ENCODE assay signal across 12 mouse cellular contexts in the genomic region with DNA sequence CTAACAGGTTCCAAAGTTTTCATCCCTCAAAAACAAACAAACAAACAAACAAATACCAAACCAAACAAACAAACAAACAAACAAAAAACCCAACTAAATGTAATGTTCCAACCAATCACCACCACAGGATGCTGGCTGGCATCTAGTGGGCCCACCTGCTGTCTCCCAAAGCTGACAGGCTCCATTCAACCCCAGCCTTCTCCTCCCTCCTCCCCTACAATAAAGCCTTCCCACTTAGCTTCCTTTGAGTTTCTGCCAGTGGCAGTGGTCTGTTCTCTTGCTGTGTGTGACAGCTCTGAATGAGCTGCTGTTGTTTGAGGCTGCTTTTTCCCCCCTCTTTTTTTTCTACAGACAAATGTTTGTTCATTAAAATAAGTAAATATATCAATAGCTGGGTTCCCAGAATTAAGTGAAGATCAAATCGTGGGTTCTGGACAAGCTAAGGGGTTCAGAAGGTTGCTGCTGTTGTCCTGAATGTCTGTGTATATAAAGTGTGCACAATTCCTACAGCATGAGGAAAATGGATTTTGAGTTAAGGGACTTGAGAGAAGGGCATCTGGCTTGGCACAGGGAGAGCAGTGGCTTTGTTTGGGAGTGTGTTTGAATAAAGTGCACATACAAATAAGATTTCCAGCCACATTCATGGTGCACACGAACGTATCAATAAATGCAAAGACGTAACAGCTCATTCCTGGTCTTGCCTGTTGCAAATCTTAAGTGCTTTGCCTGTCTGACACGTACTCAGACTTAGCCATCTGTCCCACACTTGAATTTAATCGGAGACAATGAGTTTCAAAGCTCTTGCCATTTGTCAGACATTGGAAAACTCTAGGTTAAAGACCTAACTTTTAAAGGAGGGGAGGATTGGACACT. TPM values are rescaled to one million over a fixed set of nuclear protein-coding genes. Genes with fewer than 3 reads are reported as not detected.
DNase-seq lines count a peak whose midpoint lies in the region; ATAC-seq lines count a peak whose summit lies in the region.
"Had no signal": no experiment of that assay in that cellular context is flagged by ENCODE, and none has a peak within 500 bp of the region (broad histone marks: within the 10 kb centered on the region; RNA-seq: fewer than 3 reads in every experiment).

No protein-coding gene starts in this region.

- H3K9me3 ChIP-seq in embryonic facial prominence, embryonic 13.5 days = no peaks in the 10 kb centered on the region
- H3K9me3 ChIP-seq in hindbrain, embryonic 11.5 days (ENCODE audit: control insufficient read depth, low read length) = no peaks in the 10 kb centered on the region
- no peaks in the 10 kb centered on the region for H3K9me3 ChIP-seq in midbrain, embryonic 13.5 days
- H3K9me3 ChIP-seq: liver, embryonic 13.5 days had no signal

- no peak for ATAC-seq in embryonic facial prominence, embryonic 13.5 days (ENCODE audit: insufficient number of reproducible peaks, insufficient read depth, low FRiP score, low TSS enrichment, low read depth)
- no peak for ATAC-seq in hindbrain, embryonic 11.5 days (ENCODE audit: low FRiP score)
- peak; percentile 4; the same call in 1 of the 2 replicates for ATAC-seq in midbrain, embryonic 13.5 days

- no peaks in the 10 kb centered on the region for H3K27me3 ChIP-seq in embryonic facial prominence, embryonic 13.5 days
- H3K27me3 ChIP-seq in hindbrain, embryonic 11.5 days (ENCODE audit: control insufficient read depth, insufficient read depth, low read length) = no peaks in the 10 kb centered on the region
- peaks cover 4% of the 10 kb centered on the region for H3K27me3 ChIP-seq in midbrain, embryonic 13.5 days
- H3K27me3 ChIP-seq: liver, embryonic 13.5 days had no signal

- H3K36me3 ChIP-seq in embryonic facial prominence, embryonic 13.5 days = peaks cover 20% of the 10 kb centered on the region
- H3K36me3 ChIP-seq in hindbrain, embryonic 11.5 days (ENCODE audit: control insufficient read depth, insufficient read depth, low read length) = no peaks in the 10 kb centered on the region
- peaks cover 8% of the 10 kb centered on the region for H3K36me3 ChIP-seq in midbrain, embryonic 13.5 days

- H3K4me2 ChIP-seq in embryonic facial prominence, embryonic 13.5 days = no peak overlapping the region
- no peak overlapping the region for H3K4me2 ChIP-seq in hindbrain, embryonic 11.5 days (replicated peaks; ENCODE audit: low read depth, low read length)
- H3K4me2 ChIP-seq in midbrain, embryonic 13.5 days (replicated peaks) = peak overlapping the region; percentile 22
- H3K4me2 ChIP-seq: liver, embryonic 13.5 days had no signal

- peak overlapping the region; percentile 17; the same call in 1 of the 2 replicates for H3K27ac ChIP-seq in embryonic facial prominence, embryonic 13.5 days
- peak overlapping the region; percentile 43 for H3K27ac ChIP-seq in hindbrain, embryonic 11.5 days (ENCODE audit: low read depth, low read length)
- H3K27ac ChIP-seq in midbrain, embryonic 13.5 days = peak overlapping the region; percentile 72
- H3K27ac ChIP-seq: liver, embryonic 13.5 days had no signal

- no peak overlapping the region for H3K9ac ChIP-seq in embryonic facial prominence, embryonic 13.5 days
- H3K9ac ChIP-seq in hindbrain, embryonic 11.5 days (ENCODE audit: low read depth, low read length) = no peak overlapping the region
- no peak overlapping the region for H3K9ac ChIP-seq in midbrain, embryonic 13.5 days (replicated peaks)
- H3K9ac ChIP-seq: liver, embryonic 13.5 days had no signal

- peak; percentile 20 for DNase-seq in embryo, embryonic 9.5 days (ENCODE audit: extremely low spot score)
- no peak for DNase-seq in embryo, embryonic 11 days
- DNase-seq in hindbrain, embryonic 11.5 days (ENCODE audit: low spot score) = peak; percentile 32
- no peak for DNase-seq in ovary, postnatal 10 days (ENCODE audit: low spot score)
- no peak for DNase-seq in thymus, adult 18-20 months
- DNase-seq in adrenal gland, adult 8-10 months = no peak
- DNase-seq: adrenal gland, postnatal 10 days; gastrocnemius, postnatal 25 days; liver, embryonic 13.5 days; lung, postnatal 36 days had no signal

- peaks cover 42% of the 10 kb centered on the region for H3K4me1 ChIP-seq in embryonic facial prominence, embryonic 13.5 days
- peaks cover 16% of the 10 kb centered on the region for H3K4me1 ChIP-seq in hindbrain, embryonic 11.5 days (replicated peaks; ENCODE audit: control insufficient read depth, insufficient read depth, low read length)
- H3K4me1 ChIP-seq in midbrain, embryonic 13.5 days (replicated peaks) = peaks cover 84% of the 10 kb centered on the region

- no peak overlapping the region for H3K4me3 ChIP-seq in embryonic facial prominence, embryonic 13.5 days
- no peak overlapping the region for H3K4me3 ChIP-seq in hindbrain, embryonic 11.5 days (ENCODE audit: low read depth, low read length)
- H3K4me3 ChIP-seq in midbrain, embryonic 13.5 days (replicated peaks) = no peak overlapping the region
- H3K4me3 ChIP-seq: liver, embryonic 13.5 days had no signal

- WGBS in embryonic facial prominence, embryonic 13.5 days = 61% methylated on average over 6 of the region's 6 CpGs
- WGBS in hindbrain, embryonic 11.5 days = 45% methylated on average over 6 of the region's 6 CpGs
- 18% methylated on average over 6 of the region's 6 CpGs for WGBS in midbrain, embryonic 13.5 days

RNA-seq across cellular contexts. Expression of a gene that starts 15.3 kb away (rescaled TPM):
- 7.0 and 9.4 TPM in 2 replicates for polyA plus RNA-seq in embryonic facial prominence, embryonic 13.5 days (2015; fragmentation: Nextera tagmentation; extraction: Ambion mirVana)
- polyA plus RNA-seq in hindbrain, embryonic 11.5 days (2014; fragmentation: Nextera tagmentation; extraction: Ambion mirVana) = 34.8 and 45.9 TPM in 2 replicates
- 50.2 and 52.1 TPM in 2 replicates for polyA plus RNA-seq in midbrain, embryonic 13.5 days (2015; fragmentation: Nextera tagmentation; extraction: Ambion mirVana)
- total RNA-seq in adrenal gland, adult 8-10 months (2022) = 1 to 10 TPM; 4.3 to 8.7 (median 7.9) TPM

RNA-seq across cellular contexts. Expression of a gene that starts 58.1 kb away (rescaled TPM):
- 26.8 and 33.4 TPM in 2 replicates for polyA plus RNA-seq in embryonic facial prominence, embryonic 13.5 days (2015; fragmentation: Nextera tagmentation; extraction: Ambion mirVana)
- polyA plus RNA-seq in hindbrain, embryonic 11.5 days (2014; fragmentation: Nextera tagmentation; extraction: Ambion mirVana) = 26.6 and 28.7 TPM in 2 replicates
- 26.1 and 26.4 TPM in 2 replicates for polyA plus RNA-seq in midbrain, embryonic 13.5 days (2015; fragmentation: Nextera tagmentation; extraction: Ambion mirVana)
- total RNA-seq in adrenal gland, adult 8-10 months (2022) = 10 to 100 TPM; 34.1 to 72.0 (median 50.7) TPM

Comparison
In these comparisons a context has a peak if more than half of its experiments do, and no peak if none do; other contexts are left out.
1. DNase-seq: peak in embryo, embryonic 9.5 days (single experiment) and hindbrain, embryonic 11.5 days (single experiment); none in embryo, embryonic 11 days (single experiment), ovary, postnatal 10 days (single experiment), thymus, adult 18-20 months (0 of 2) and adrenal gland, adult 8-10 months (single experiment).
2. H3K27ac ChIP-seq: peak in every context shown above with its lines; median percentile 72 in midbrain, embryonic 13.5 days; 43 in hindbrain, embryonic 11.5 days; 17 in embryonic facial prominence, embryonic 13.5 days.